Mouse (Mus musculus): ENCODE results near the gene Sntb2.

DNA sequence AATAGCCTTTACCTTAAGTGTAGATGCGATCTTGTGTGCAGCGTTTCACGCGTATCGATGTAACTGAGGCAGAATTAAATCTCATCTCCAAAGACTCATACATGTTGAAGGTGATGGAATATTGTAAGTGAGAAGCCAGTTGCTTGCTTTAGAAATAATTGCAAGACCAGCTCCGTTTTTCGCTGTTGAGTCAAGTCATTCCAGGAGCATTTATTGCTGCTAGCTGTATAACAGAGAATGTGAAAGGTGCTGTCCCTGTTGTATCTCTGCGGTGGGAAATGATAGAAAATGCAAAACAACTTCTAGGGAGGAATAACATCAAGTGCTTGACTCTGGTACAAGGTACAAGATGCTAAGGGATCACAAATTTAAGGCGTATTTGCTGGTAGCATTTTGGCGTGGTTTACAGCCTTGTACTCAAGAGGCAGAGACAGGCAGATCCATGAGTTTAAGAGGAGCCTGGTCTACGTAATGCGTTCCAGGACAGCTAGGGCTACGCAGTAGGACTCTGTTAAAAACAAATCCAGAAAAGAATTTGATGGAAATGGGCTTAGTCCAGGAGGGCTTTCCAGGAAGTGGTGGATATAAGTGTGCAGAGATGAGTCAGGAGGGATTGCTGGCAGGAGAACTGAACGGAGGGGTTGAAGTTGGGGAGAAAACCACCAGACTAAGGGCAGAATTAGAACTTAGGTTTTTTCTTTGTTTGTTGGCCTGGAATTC is 1.7 kb downstream of the Sntb2 start:
- TF ChIP-seq CTCF (conservative IDR thresholded peaks at IDR 0.05 in 1 of 2, IDR thresholded peaks at IDR 0.05 in 1 of 2; ENCODE audit: low read depth in 2 of 2, low read length in 2 of 2) (no peak), EP300 (IDR thresholded peaks at IDR 0.05; ENCODE audit: low read length) (peak; percentile 90), HCFC1 (IDR thresholded peaks at IDR 0.05; ENCODE audit: low read depth, low read length) (no peak), MAX (IDR thresholded peaks at IDR 0.05; ENCODE audit: low read length) (0 out of 2 replicates have a peak, but pooled peaks have one; percentile 62), ZKSCAN1 (IDR thresholded peaks at IDR 0.05; ENCODE audit: borderline replicate concordance, low read depth, low read length) (no peak), ETS1 (conservative IDR thresholded peaks at IDR 0.05; ENCODE audit: low read depth, low read length) (peak; percentile 51), TBP (conservative IDR thresholded peaks at IDR 0.05; ENCODE audit: low read depth, low read length) (no peak), BHLHE40 (IDR thresholded peaks at IDR 0.05; ENCODE audit: low read depth, low read length) (peak; percentile 52; the same call in 1 of the 2 replicates), ZNF384 (IDR thresholded peaks at IDR 0.05; ENCODE audit: low read depth, low read length) (no peak), POLR2A (IDR thresholded peaks at IDR 0.05; ENCODE audit: low read depth, low read length) (no peak), MXI1 (IDR thresholded peaks at IDR 0.05; ENCODE audit: low read depth, low read length) (peak; percentile 41; the same call in 1 of the 2 replicates), CHD2 (IDR thresholded peaks at IDR 0.05; ENCODE audit: low read length) (0 out of 2 replicates have a peak, but pooled peaks have one; percentile 43), RAD21 (IDR thresholded peaks at IDR 0.05; ENCODE audit: low read depth, low read length) (no peak)

Data from CH12.LX (cell line).